Mouse (Mus musculus) gastrocnemius, adult 18-20 months (tissue): ENCODE results near the gene Aspdh. TPM values are rescaled to one million over a fixed set of nuclear protein-coding genes. Genes with fewer than 3 reads are reported as not detected.

Source experiments
- DNase-seq: peaks from one replicate; pipeline ENCODE4 v3.0.0; 2021; ENCODE audit warnings: low spot score
- long read RNA-seq, 2 experiments: library from polyadenylated mRNA; stranded (forward); transcript quantifications; one replicate each; pipeline ENCODE4 v2.0.0; 2021
- total RNA-seq, 2 experiments: library from RNA; stranded (reverse); gene quantifications; 2 replicates each; pipeline ENCODE4 v1.2.3; 2021

The Aspdh gene
- not detected for total RNA-seq
- long read RNA-seq, experiment 1 = 0 reads
- long read RNA-seq, experiment 2 = 0 reads

GRCm38 (mm10) chr7:44465111-44465510 is at the start of gene Aspdh:
Aspdh (plus strand) TSS chr7:44465391.
- no peak for DNase-seq

- DNase-seq = no peak
These were observed 37.5 kb upstream of the Aspdh start for GRCm38 (mm10) chr7:44427666-44428065.

GRCm38 (mm10) chr7:44428171-44428950 is 36.8 kb upstream of the Aspdh start:
- DNase-seq = no peak

GRCm38 (mm10) chr7:44428968-44429521 is 36.1 kb upstream of the Aspdh start, which contains the start of gene Lrrc4b:
Lrrc4b (plus strand) TSS chr7:44429018.
- DNase-seq = no peak

- no peak for DNase-seq
These were observed 35.4 kb upstream of the Aspdh start for GRCm38 (mm10) chr7:44429534-44430488.

GRCm38 (mm10) chr7:44432550-44432949 is 32.6 kb upstream of the Aspdh start:
- no peak for DNase-seq

GRCm38 (mm10) chr7:44433371-44433770 is 31.8 kb upstream of the Aspdh start:
- DNase-seq = no peak

- DNase-seq = no peak
These were observed 31.1 kb upstream of the Aspdh start for GRCm38 (mm10) chr7:44434089-44434488.

- DNase-seq = no peak
These were observed 29.4 kb upstream of the Aspdh start for GRCm38 (mm10) chr7:44435796-44436195.

- DNase-seq = no peak
These were observed 28.9 kb upstream of the Aspdh start for GRCm38 (mm10) chr7:44436267-44436666.

GRCm38 (mm10) chr7:44437188-44437587 is 28.0 kb upstream of the Aspdh start:
- no peak for DNase-seq

GRCm38 (mm10) chr7:44437933-44438332 is 27.3 kb upstream of the Aspdh start:
- DNase-seq = no peak

- no peak for DNase-seq
These were observed 25.5 kb upstream of the Aspdh start for GRCm38 (mm10) chr7:44439696-44440095.

- no peak for DNase-seq
These were observed 24.7 kb upstream of the Aspdh start for GRCm38 (mm10) chr7:44440479-44440878.

GRCm38 (mm10) chr7:44441180-44441579 is 24.0 kb upstream of the Aspdh start:
- DNase-seq = no peak

GRCm38 (mm10) chr7:44441648-44442109 is 23.5 kb upstream of the Aspdh start:
- DNase-seq = no peak

GRCm38 (mm10) chr7:44442407-44442821 is 22.8 kb upstream of the Aspdh start:
- DNase-seq = no peak

GRCm38 (mm10) chr7:44443268-44444173 is 21.7 kb upstream of the Aspdh start:
- no peak for DNase-seq

- no peak for DNase-seq
These were observed 20.2 kb upstream of the Aspdh start for GRCm38 (mm10) chr7:44444886-44445527.

- no peak for DNase-seq
These were observed 19.7 kb upstream of the Aspdh start for GRCm38 (mm10) chr7:44445528-44445923.
